Mouse (Mus musculus) embryonic fibroblast, embryonic 13.5 days (primary cell): ENCODE results near the gene Kbtbd8.

Experiments
- CTCF ChIP-seq: IDR thresholded peaks from 2 replicates; pipeline ENCODE4 v1.5.1; 2011; ENCODE audit warnings: mild to moderate bottlenecking, control low read depth, low read length, moderate library complexity, borderline replicate concordance; ENCODE audit not compliant: insufficient read depth
- POLR2A ChIP-seq: IDR thresholded peaks from 2 replicates; pipeline ENCODE4 v1.6.1; 2011; ENCODE audit warnings: low read depth, mild to moderate bottlenecking, control low read depth, low read length, moderate library complexity

GRCm38 (mm10) chr6:95165630-95166029 lies 48.6 kb downstream of the Kbtbd8 start:
- no peak for TF ChIP-seq CTCF
- TF ChIP-seq POLR2A = no peak
